Mouse (Mus musculus): ENCODE results near the gene Ttll11. TPM values are rescaled to one million over a fixed set of nuclear protein-coding genes. Genes with fewer than 3 reads are reported as not detected.

Ttll11 gene
- polyA plus RNA-seq, 1 experiment from 2014 or later: 4.9 TPM

DNA sequence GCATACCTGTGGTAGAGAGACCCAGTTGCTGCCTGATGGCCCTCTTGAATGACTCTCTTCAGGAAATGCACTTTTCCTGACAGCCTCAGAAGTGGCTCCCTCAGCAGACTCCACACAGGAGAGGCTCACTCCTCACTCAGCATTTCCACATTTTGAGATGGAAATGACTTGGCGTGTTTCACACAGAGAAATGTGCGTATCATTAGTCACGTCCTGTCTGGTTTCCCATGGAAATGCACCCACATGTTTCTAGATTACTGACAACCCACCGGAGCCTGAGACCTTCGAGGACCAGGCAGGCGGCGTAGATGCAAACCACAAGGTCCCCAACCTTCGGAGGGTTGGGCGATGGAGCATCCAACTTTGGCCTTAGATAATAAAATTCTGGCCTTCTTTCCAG lies 97.8 kb downstream of the Ttll11 start:
- no peak for ATAC-seq
- H3K27ac ChIP-seq (ENCODE audit: low read length): no peak overlapping the region
- no peak overlapping the region for H3K9ac ChIP-seq (ENCODE audit: low read depth, low read length)
- no peak overlapping the region for H3K4me3 ChIP-seq (ENCODE audit: low read depth, low read length)
- no peaks in the 10 kb centered on the region for H3K27me3 ChIP-seq (ENCODE audit: control insufficient read depth, insufficient read depth, low read depth, low read length)
- peaks cover 21% of the 10 kb centered on the region for H3K4me1 ChIP-seq (ENCODE audit: control insufficient read depth, insufficient read depth, low read length)
- H3K36me3 ChIP-seq (ENCODE audit: control insufficient read depth, insufficient read depth, low read length): no peaks in the 10 kb centered on the region
- WGBS: 88% methylated on average over 9 of the region's 9 CpGs
- H3K9me3 ChIP-seq (replicated peaks; ENCODE audit: control insufficient read depth, low read length, poor library complexity, severe bottlenecking): no peaks in the 10 kb centered on the region
- H3K4me2 ChIP-seq (ENCODE audit: low read length): no peak overlapping the region

DNA sequence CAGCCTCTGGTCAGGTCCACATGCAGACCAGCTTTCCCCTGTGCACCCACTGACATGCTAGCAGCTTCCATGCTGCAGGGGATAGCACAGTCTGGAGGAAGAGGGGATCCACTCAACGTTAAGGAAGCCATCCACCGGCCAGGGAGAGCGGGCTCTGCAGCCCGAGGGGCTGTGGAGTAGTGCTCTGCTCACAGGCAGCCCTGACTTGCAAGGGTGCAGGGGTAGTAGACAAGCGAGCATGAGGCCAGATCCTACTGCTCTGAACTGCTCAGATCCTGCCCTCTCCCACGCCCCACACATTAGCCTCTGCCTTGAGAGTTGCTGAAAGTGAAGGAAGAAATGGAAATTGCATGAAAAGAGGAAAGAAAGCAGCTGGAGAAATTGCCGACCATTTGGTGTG lies 99.4 kb downstream of the Ttll11 start:
- Histone ChIP-seq H3K27me3 (ENCODE audit: control insufficient read depth, insufficient read depth, low read depth, low read length) (no peaks in the 10 kb centered on the region), H3K9ac (ENCODE audit: low read depth, low read length) (no peak overlapping the region), H3K36me3 (ENCODE audit: control insufficient read depth, insufficient read depth, low read length) (no peaks in the 10 kb centered on the region), H3K9me3 (replicated peaks; ENCODE audit: control insufficient read depth, low read length, poor library complexity, severe bottlenecking) (no peaks in the 10 kb centered on the region), H3K4me1 (ENCODE audit: control insufficient read depth, insufficient read depth, low read length) (peaks cover 25% of the 10 kb centered on the region), H3K4me3 (ENCODE audit: low read depth, low read length) (no peak overlapping the region), H3K27ac (ENCODE audit: low read length) (no peak overlapping the region), H3K4me2 (ENCODE audit: low read length) (no peak overlapping the region)
- WGBS: 47% methylated on average over 7 of the region's 7 CpGs
- ATAC-seq: peak; percentile 47; the same call in 1 of the 2 replicates

DNA sequence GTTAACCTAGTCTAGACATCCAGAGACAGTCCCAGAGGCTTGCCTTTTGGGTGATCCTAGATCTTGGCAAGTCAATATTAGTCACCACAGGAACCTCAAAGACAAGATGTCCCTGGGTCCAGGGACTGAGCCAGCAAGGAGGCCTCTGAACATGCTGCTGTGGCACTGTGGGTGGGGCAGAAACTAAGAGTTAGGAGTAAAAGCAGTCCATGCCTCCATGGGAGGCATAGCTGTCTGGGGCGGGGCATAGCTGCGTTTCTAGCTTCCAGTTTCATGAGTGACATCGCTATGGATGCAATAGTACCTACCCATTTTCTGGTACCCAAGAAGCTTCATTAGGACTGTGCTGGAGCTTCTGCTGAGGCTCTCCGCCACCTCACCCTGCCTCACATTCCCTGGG lies 99.8 kb downstream of the Ttll11 start:
- Histone ChIP-seq H3K27ac (ENCODE audit: low read length) (no peak overlapping the region), H3K36me3 (ENCODE audit: control insufficient read depth, insufficient read depth, low read length) (no peaks in the 10 kb centered on the region), H3K9ac (ENCODE audit: low read depth, low read length) (no peak overlapping the region), H3K4me2 (ENCODE audit: low read length) (no peak overlapping the region), H3K27me3 (ENCODE audit: control insufficient read depth, insufficient read depth, low read depth, low read length) (no peaks in the 10 kb centered on the region), H3K4me3 (ENCODE audit: low read depth, low read length) (no peak overlapping the region), H3K9me3 (replicated peaks; ENCODE audit: control insufficient read depth, low read length, poor library complexity, severe bottlenecking) (no peaks in the 10 kb centered on the region), H3K4me1 (ENCODE audit: control insufficient read depth, insufficient read depth, low read length) (peaks cover 25% of the 10 kb centered on the region)
- no peak for ATAC-seq
- 91% methylated on average over 4 of the region's 4 CpGs for whole genome bisulfite sequencing

DNA sequence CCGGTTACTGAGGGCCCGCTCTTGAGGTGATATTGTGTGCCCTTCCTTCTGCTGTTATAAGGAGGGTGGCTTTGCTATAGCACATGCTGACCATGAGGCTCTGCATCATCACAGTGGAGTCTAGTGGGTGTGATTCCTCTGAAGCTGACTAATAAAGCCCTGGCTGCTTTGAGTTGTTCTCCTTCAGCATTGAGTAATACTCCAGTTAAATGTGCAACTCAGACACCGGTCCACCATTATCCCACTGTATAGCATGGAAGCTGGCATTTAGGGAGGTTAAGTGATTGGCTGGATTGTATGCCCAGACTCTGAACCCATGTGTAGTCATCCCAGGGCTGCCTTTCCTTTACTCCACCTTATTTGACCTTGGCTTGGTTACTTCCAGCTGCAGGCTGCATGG lies 101.2 kb downstream of the Ttll11 start:
- no peak overlapping the region for H3K4me2 ChIP-seq (ENCODE audit: low read length)
- WGBS: 100% methylated on average over 3 of the region's 3 CpGs
- no peaks in the 10 kb centered on the region for H3K27me3 ChIP-seq (ENCODE audit: control insufficient read depth, insufficient read depth, low read depth, low read length)

GRCm38 (mm10) chr2:35875572-35875971 lies 104.1 kb downstream of the Ttll11 start:
- WGBS: 90% methylated on average over 7 of the region's 7 CpGs
- Histone ChIP-seq H3K36me3 (ENCODE audit: control insufficient read depth, insufficient read depth, low read length) (no peaks in the 10 kb centered on the region), H3K9ac (ENCODE audit: low read depth, low read length) (no peak overlapping the region), H3K4me3 (ENCODE audit: low read depth, low read length) (no peak overlapping the region), H3K27me3 (ENCODE audit: control insufficient read depth, insufficient read depth, low read depth, low read length) (no peaks in the 10 kb centered on the region), H3K4me2 (ENCODE audit: low read length) (no peak overlapping the region), H3K4me1 (ENCODE audit: control insufficient read depth, insufficient read depth, low read length) (peaks cover 29% of the 10 kb centered on the region), H3K9me3 (replicated peaks; ENCODE audit: control insufficient read depth, low read length, poor library complexity, severe bottlenecking) (no peaks in the 10 kb centered on the region), H3K27ac (ENCODE audit: low read length) (no peak overlapping the region)
- ATAC-seq: no peak

More for the DNA sequence above, 101.2 kb downstream of the Ttll11 start:
- no peaks in the 10 kb centered on the region for H3K36me3 ChIP-seq (ENCODE audit: control insufficient read depth, insufficient read depth, low read length)
- no peak overlapping the region for H3K4me3 ChIP-seq (ENCODE audit: low read depth, low read length)
- no peak overlapping the region for H3K9ac ChIP-seq (ENCODE audit: low read depth, low read length)
- no peak overlapping the region for H3K27ac ChIP-seq (ENCODE audit: low read length)
- H3K9me3 ChIP-seq (replicated peaks; ENCODE audit: control insufficient read depth, low read length, poor library complexity, severe bottlenecking): no peaks in the 10 kb centered on the region
- no peak for ATAC-seq
- peaks cover 26% of the 10 kb centered on the region for H3K4me1 ChIP-seq (ENCODE audit: control insufficient read depth, insufficient read depth, low read length)

- no peak for ATAC-seq
- 92% methylated on average over 8 of the region's 8 CpGs for WGBS
- peaks cover 24% of the 10 kb centered on the region for H3K4me1 ChIP-seq (ENCODE audit: control insufficient read depth, insufficient read depth, low read length)
- no peak overlapping the region for H3K9ac ChIP-seq (ENCODE audit: low read depth, low read length)
- H3K27ac ChIP-seq (ENCODE audit: low read length): no peak overlapping the region
- no peak overlapping the region for H3K4me2 ChIP-seq (ENCODE audit: low read length)
- no peaks in the 10 kb centered on the region for H3K36me3 ChIP-seq (ENCODE audit: control insufficient read depth, insufficient read depth, low read length)
- H3K4me3 ChIP-seq (ENCODE audit: low read depth, low read length): no peak overlapping the region
- no peaks in the 10 kb centered on the region for H3K9me3 ChIP-seq (replicated peaks; ENCODE audit: control insufficient read depth, low read length, poor library complexity, severe bottlenecking)
- H3K27me3 ChIP-seq (ENCODE audit: control insufficient read depth, insufficient read depth, low read depth, low read length): no peaks in the 10 kb centered on the region
These were observed 105.3 kb downstream of the Ttll11 start for GRCm38 (mm10) chr2:35874421-35874820.

GRCm38 (mm10) chr2:35869165-35869564 lies 110.5 kb downstream of the Ttll11 start:
- Histone ChIP-seq H3K4me2 (ENCODE audit: low read length) (no peak overlapping the region), H3K4me1 (ENCODE audit: control insufficient read depth, insufficient read depth, low read length) (peaks cover 22% of the 10 kb centered on the region), H3K9ac (ENCODE audit: low read depth, low read length) (no peak overlapping the region), H3K27ac (ENCODE audit: low read length) (no peak overlapping the region), H3K27me3 (ENCODE audit: control insufficient read depth, insufficient read depth, low read depth, low read length) (no peaks in the 10 kb centered on the region), H3K36me3 (ENCODE audit: control insufficient read depth, insufficient read depth, low read length) (no peaks in the 10 kb centered on the region), H3K4me3 (ENCODE audit: low read depth, low read length) (no peak overlapping the region), H3K9me3 (replicated peaks; ENCODE audit: control insufficient read depth, low read length, poor library complexity, severe bottlenecking) (no peaks in the 10 kb centered on the region)
- WGBS: 32% methylated on average over 2 of the region's 2 CpGs
- no peak for ATAC-seq

DNA sequence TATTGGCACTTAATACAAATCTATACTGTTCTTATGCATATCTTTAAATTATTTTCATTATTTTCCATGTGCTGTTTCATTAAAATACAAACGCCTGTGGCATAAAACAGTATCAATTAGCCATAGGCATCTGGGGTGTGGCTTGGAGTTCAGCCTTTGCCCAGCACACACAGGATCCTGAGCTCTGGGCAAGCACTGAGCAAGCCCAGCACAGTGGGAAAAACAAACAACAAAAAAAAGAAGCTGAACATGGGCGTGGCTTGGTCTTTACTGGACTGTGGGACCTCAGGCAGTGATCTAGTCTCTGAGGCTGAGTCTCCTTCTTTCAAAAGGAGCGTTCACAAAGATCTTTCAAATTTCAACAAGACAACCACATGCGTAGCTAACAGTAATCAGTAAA lies 116.4 kb downstream of the Ttll11 start:
- no peak overlapping the region for H3K27ac ChIP-seq (ENCODE audit: low read length)
- WGBS: 71% methylated on average over 4 of the region's 4 CpGs
- no peaks in the 10 kb centered on the region for H3K9me3 ChIP-seq (replicated peaks; ENCODE audit: control insufficient read depth, low read length, poor library complexity, severe bottlenecking)
- no peaks in the 10 kb centered on the region for H3K36me3 ChIP-seq (ENCODE audit: control insufficient read depth, insufficient read depth, low read length)
- no peak overlapping the region for H3K4me3 ChIP-seq (ENCODE audit: low read depth, low read length)
- ATAC-seq: no peak
- H3K4me1 ChIP-seq (ENCODE audit: control insufficient read depth, insufficient read depth, low read length): peaks cover 13% of the 10 kb centered on the region
- no peak overlapping the region for H3K4me2 ChIP-seq (ENCODE audit: low read length)
- H3K27me3 ChIP-seq (ENCODE audit: control insufficient read depth, insufficient read depth, low read depth, low read length): no peaks in the 10 kb centered on the region
- no peak overlapping the region for H3K9ac ChIP-seq (ENCODE audit: low read depth, low read length)

DNA sequence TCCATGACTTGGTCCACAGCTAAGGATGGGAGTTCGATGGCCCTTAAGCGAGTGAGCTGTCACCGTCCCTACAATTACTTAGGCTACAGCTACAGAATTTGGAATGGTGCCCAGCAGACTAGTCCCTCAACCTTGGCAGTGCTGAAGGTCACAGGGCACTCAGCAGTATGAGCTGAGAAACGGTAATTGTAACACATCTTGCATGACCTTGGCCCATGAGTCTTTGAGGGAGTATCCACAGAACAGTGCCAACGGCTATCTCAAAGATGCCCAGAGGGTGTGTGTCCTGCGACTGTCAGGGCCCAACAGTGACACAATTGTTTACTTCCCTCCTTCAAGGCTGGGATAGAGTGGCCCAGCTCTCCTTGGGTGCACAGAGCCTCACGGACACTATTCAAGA lies 118.5 kb downstream of the Ttll11 start:
- H3K9ac ChIP-seq (ENCODE audit: low read depth, low read length): no peak overlapping the region
- no peak overlapping the region for H3K4me2 ChIP-seq (ENCODE audit: low read length)
- no peak overlapping the region for H3K27ac ChIP-seq (ENCODE audit: low read length)
- 87% methylated on average over 7 of the region's 7 CpGs for WGBS
- peaks cover 13% of the 10 kb centered on the region for H3K4me1 ChIP-seq (ENCODE audit: control insufficient read depth, insufficient read depth, low read length)
- no peaks in the 10 kb centered on the region for H3K9me3 ChIP-seq (replicated peaks; ENCODE audit: control insufficient read depth, low read length, poor library complexity, severe bottlenecking)
- ATAC-seq: no peak
- no peak overlapping the region for H3K4me3 ChIP-seq (ENCODE audit: low read depth, low read length)
- no peaks in the 10 kb centered on the region for H3K27me3 ChIP-seq (ENCODE audit: control insufficient read depth, insufficient read depth, low read depth, low read length)
- no peaks in the 10 kb centered on the region for H3K36me3 ChIP-seq (ENCODE audit: control insufficient read depth, insufficient read depth, low read length)

- peak overlapping the region; percentile 61 for H3K27ac ChIP-seq (ENCODE audit: low read length)
- ATAC-seq: peak; percentile 7; the same call in 1 of the 2 replicates
- no peaks in the 10 kb centered on the region for H3K36me3 ChIP-seq (ENCODE audit: control insufficient read depth, insufficient read depth, low read length)
- peaks cover 13% of the 10 kb centered on the region for H3K4me1 ChIP-seq (ENCODE audit: control insufficient read depth, insufficient read depth, low read length)
- no peak overlapping the region for H3K4me2 ChIP-seq (ENCODE audit: low read length)
- 65% methylated on average over 10 of the region's 10 CpGs for WGBS
- H3K4me3 ChIP-seq (ENCODE audit: low read depth, low read length): no peak overlapping the region
- H3K9ac ChIP-seq (ENCODE audit: low read depth, low read length): no peak overlapping the region
- H3K27me3 ChIP-seq (ENCODE audit: control insufficient read depth, insufficient read depth, low read depth, low read length): no peaks in the 10 kb centered on the region
- no peaks in the 10 kb centered on the region for H3K9me3 ChIP-seq (replicated peaks; ENCODE audit: control insufficient read depth, low read length, poor library complexity, severe bottlenecking)
These were observed 119.3 kb downstream of the Ttll11 start for GRCm38 (mm10) chr2:35860394-35860744.

Data from midbrain, embryonic 16.5 days (tissue).